Mouse (Mus musculus) kidney, adult 2 months (tissue): ENCODE measurements around the gene Sfxn2. TPM values are rescaled to one million over a fixed set of nuclear protein-coding genes. Genes with fewer than 3 reads are reported as not detected.

Experiments
- DNase-seq: peaks from one replicate; pipeline ENCODE4 v3.0.0; 2021
- H3K27ac ChIP-seq: fragments of 200-500 bp; 2 replicates; pipeline ENCODE4 v1.5.1; 2012; ENCODE audit warnings: low read depth, low read length, control low read depth, inconsistent platforms; ENCODE audit not compliant: insufficient read depth
- H3K27me3 ChIP-seq: fragments of 200-500 bp; replicated peaks from 2 replicates; pipeline ENCODE4 v1.6.1; 2012; ENCODE audit warnings: mild to moderate bottlenecking, moderate library complexity, low read length, inconsistent platforms; ENCODE audit not compliant: control insufficient read depth, insufficient read depth
- H3K36me3 ChIP-seq: fragments of 200-500 bp; 2 replicates; pipeline ENCODE4 v1.6.1; 2012; ENCODE audit warnings: mild to moderate bottlenecking, moderate library complexity, low read length, inconsistent platforms; ENCODE audit not compliant: control insufficient read depth, insufficient read depth
- H3K4me1 ChIP-seq: fragments of 200-500 bp; 2 replicates; pipeline ENCODE4 v1.6.1; 2011; ENCODE audit warnings: low read length; ENCODE audit not compliant: control insufficient read depth, insufficient read depth
- H3K4me3 ChIP-seq: fragments of 200-500 bp; 2 replicates; pipeline ENCODE4 v1.5.1; 2011; ENCODE audit warnings: mild to moderate bottlenecking, low read depth, low read length, control low read depth; ENCODE audit not compliant: insufficient read depth
- CTCF ChIP-seq: fragments of 200-500 bp; conservative IDR thresholded peaks from 2 replicates; pipeline ENCODE4 v1.5.1; 2011; ENCODE audit warnings: low read depth, mild to moderate bottlenecking, control low read depth, low read length, moderate library complexity, mixed read lengths; ENCODE audit not compliant: insufficient read depth, insufficient read length
- POLR2A ChIP-seq: fragments of 200-500 bp; IDR thresholded peaks from one replicate; pipeline ENCODE4 v1.6.1; 2011; ENCODE audit warnings: low read depth, low read length, control low read depth
- WGBS: fragments of 180-500 bp; shearing (Covaris S2); methylation state at CpG from one replicate; pipeline ENCODE4 v1.1.7; 2018; 5-methylcytosine and 5-hydroxymethylcytosine counted together
- polyA plus RNA-seq: library from polyadenylated mRNA; depleted of rRNA; stranded (reverse); fragments of >200 nt; gene quantifications from 2 replicates; pipeline ENCODE4 v1.2.3, GENCODE M21; 2012

Sfxn2 gene
- polyA plus RNA-seq, 1 experiment: 23.0 TPM

DNA sequence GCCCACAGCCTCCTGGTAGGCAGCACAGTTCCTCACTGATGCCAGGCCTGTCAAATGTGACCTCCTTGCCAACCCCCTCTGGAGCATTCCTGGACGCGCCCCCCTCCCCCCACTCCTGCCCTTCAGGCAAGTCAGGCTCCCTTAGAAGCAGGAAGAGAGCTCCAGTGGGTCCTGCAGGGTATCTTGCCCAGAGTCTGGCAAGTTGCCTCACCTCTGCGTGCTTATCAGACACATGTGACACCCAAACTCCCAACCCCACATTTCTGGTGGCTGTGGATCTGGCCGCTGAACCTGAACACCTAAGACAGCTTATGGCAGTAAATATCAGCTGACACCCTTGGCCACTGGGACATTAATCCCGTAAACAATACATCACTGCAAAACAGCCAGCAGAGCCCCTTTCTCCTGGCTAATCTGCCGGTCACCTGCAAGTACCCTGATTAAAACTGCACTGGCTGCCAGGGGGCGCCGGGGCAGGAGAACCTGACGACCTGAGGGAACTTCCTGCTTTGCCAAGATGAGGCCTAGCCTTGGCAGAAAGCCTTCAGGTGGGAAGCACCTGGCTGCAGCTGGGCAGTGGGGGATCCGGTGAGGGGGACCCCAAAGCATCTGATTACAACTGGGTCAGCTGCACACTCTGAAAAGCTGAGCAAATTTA, 41.0 kb upstream of the Sfxn2 start:
- TF ChIP-seq CTCF (no peak), POLR2A (no peak)
- Histone ChIP-seq H3K4me1 (peaks cover 40% of the 10 kb centered on the region), H3K27ac (peak overlapping the region; percentile 90), H3K27me3 (no peaks in the 10 kb centered on the region), H3K4me3 (no peak overlapping the region), H3K36me3 (no peaks in the 10 kb centered on the region)
- WGBS: 21% methylated on average over 10 of the region's 10 CpGs
- peak; percentile 70 for DNase-seq

DNA sequence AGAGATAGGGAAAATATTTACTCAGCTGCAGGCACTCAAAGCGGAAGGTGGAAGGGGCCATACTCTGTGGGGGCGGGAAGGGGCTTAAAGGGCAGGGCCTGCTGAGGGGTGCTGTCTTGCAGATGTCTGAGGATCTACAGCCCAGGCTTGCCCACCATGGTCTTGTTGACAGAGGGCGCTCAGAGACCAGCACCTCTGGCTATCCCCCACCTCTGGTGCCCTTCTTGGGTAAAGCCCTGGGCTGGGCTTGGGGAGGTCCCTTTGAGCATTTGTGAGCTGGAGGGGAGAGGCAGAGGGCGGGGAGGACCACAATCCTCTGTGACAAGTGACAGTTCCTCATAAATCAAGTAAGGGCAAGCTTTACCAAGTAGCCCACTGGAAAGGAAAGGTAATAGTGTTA, 40.1 kb upstream of the Sfxn2 start:
- Histone ChIP-seq H3K27ac (no peak overlapping the region), H3K4me1 (peaks cover 35% of the 10 kb centered on the region), H3K36me3 (no peaks in the 10 kb centered on the region), H3K4me3 (no peak overlapping the region), H3K27me3 (no peaks in the 10 kb centered on the region)
- WGBS: 83% methylated on average over 4 of the region's 4 CpGs
- no peak for DNase-seq
- no peak for TF ChIP-seq CTCF
- TF ChIP-seq POLR2A: no peak

DNA sequence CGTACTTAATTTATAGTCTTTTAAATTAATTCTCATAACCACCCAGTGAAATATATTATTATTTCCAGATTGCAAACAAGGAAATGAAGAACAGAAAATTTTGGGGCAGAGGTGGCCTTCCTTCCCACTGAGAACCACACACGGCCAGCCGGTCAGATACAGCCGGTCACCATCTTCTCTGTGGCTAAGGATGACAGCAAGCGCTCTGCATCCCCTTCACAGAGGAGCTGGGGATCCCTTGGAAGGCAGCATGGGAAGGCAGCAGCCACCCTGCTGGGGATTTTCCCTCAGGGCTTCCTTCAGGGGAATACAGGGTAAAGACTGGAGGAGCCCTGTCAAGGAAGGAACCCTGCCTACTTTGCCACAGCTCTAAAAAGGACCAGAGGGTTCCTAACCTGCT, 39.6 kb upstream of the Sfxn2 start:
- Histone ChIP-seq H3K27me3 (no peaks in the 10 kb centered on the region), H3K36me3 (no peaks in the 10 kb centered on the region), H3K27ac (no peak overlapping the region), H3K4me1 (peaks cover 33% of the 10 kb centered on the region), H3K4me3 (no peak overlapping the region)
- 88% methylated on average over 5 of the region's 5 CpGs for WGBS
- DNase-seq: no peak
- TF ChIP-seq POLR2A (no peak), CTCF (no peak)

DNA sequence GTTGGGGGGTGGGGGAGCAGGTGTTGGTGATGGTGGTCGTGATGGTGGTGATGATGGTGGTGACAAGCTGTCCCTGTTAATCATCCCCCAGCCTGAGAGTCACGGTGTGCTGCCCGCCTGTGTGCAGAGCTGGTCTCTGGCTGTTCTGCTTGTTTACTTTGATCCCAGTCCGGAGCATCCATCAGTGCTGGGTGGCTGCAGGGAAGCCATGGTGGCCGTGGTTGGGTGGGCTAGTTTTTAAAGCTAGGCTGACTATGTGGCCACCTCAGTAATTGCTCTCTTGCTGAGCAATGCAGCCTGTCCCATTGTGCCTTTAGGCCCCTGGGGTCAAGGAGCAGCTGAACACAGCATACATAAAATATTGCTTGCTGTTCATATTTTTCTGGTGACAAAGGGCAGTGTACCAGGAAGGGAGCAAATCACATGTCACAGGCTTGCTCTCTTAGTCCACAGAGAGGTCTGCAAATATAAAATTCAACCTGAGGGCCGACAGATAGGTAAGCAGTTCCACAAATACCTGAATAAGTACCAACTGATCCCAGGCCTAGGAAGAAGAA, 38.5 kb upstream of the Sfxn2 start:
- TF ChIP-seq CTCF: no peak
- no peak for TF ChIP-seq POLR2A
- Histone ChIP-seq H3K4me1 (peaks cover 27% of the 10 kb centered on the region), H3K27me3 (no peaks in the 10 kb centered on the region), H3K36me3 (no peaks in the 10 kb centered on the region), H3K4me3 (no peak overlapping the region), H3K27ac (no peak overlapping the region)
- DNase-seq: no peak
- 51% methylated on average over 6 of the region's 6 CpGs for WGBS

DNA sequence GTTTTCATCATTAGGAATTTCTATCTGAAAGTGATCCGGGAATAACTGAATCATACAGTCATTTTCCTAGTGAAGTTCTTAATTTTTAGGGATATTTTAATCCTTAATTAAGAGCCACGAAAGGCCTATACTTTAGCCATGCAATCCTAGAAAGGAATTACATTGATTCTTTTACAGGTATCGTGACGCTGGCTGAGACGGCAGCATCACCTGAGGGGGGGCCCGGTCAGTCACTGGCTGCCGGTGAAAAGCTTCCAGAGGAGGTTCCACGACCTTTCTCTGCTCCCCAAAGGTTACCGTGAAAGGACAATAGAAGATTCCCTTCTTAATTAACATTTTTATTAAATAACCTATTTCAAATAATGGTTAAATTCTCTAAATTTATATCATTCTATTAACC, 35.8 kb upstream of the Sfxn2 start:
- WGBS: 92% methylated on average over 9 of the region's 9 CpGs
- DNase-seq: no peak
- Histone ChIP-seq H3K27ac (no peak overlapping the region), H3K4me3 (no peak overlapping the region), H3K4me1 (peaks cover 2% of the 10 kb centered on the region; the same call in 1 of the 2 replicates), H3K36me3 (peaks cover 5% of the 10 kb centered on the region), H3K27me3 (no peaks in the 10 kb centered on the region)
- TF ChIP-seq CTCF: no peak
- no peak for TF ChIP-seq POLR2A

DNA sequence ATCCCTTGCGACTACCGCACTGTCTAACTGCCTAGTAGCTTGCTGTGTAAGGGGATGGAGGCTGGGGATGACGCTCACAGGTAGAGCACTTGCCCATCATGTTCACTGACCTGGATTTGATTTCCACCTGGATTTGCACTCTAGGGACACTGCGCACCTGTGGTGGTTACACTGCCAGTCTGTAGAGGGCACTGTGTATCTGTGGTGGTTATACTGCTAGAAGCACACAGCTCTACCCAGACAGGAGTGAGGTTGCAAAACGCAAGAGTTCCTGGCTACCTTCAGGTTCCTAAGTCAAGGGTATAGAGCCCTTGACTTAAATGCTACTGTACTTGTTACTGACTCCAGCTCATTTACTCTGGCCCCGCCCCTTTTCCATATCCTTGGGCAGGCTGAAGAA, 35.0 kb upstream of the Sfxn2 start:
- no peak overlapping the region for H3K27ac ChIP-seq
- H3K4me3 ChIP-seq: no peak overlapping the region
- no peaks in the 10 kb centered on the region for H3K27me3 ChIP-seq
- H3K4me1 ChIP-seq: no peaks in the 10 kb centered on the region
- H3K36me3 ChIP-seq: peaks cover 5% of the 10 kb centered on the region
- WGBS: 73% methylated on average over 6 of the region's 6 CpGs
- DNase-seq: no peak
- TF ChIP-seq POLR2A (no peak), CTCF (peak; percentile 63)

DNA sequence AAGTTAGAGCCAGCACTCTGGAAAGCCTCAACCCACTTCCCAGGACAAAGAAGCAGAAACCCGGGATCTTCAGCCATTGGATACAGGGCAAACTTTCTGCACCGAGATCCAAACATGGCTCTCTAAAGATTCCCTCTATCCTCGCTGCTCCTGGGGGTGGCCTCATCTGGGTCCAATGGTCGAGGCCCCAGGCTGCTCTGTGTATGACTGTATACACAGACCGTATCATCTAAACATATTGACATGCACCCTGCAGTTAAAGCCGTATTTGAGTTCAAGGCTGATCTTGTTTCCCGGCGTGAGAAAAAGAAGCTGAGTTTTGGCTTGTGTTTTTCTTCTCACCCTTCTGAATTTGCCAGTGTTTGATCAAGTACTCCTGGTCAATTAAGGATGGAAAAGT, 30.4 kb upstream of the Sfxn2 start:
- Histone ChIP-seq H3K4me3 (no peak overlapping the region), H3K27me3 (no peaks in the 10 kb centered on the region), H3K4me1 (no peaks in the 10 kb centered on the region), H3K27ac (no peak overlapping the region), H3K36me3 (peaks cover 5% of the 10 kb centered on the region)
- DNase-seq: no peak
- 91% methylated on average over 8 of the region's 8 CpGs for WGBS
- TF ChIP-seq CTCF (no peak), POLR2A (no peak)

DNA sequence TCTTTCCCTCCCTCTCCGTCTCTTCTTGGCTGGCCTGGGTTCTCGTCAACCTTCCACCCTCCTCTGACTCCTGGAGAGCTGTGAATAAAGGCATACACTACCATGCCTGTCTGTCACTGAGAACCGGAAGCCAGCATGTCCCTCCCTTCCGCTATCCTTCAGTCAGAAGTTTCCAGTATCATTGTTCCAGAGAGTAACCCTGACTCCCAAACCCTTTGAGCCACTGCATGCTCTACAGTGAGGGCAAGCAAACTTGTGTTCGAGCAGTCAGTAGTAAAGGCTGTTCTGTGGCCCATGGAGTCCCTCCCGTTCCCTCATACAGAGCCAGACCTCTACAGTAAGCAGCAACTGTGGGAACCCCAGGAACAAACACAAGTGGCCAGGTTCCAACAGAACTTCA, 25.6 kb upstream of the Sfxn2 start:
- TF ChIP-seq CTCF: no peak
- no peak for TF ChIP-seq POLR2A
- Histone ChIP-seq H3K27ac (no peak overlapping the region), H3K36me3 (no peaks in the 10 kb centered on the region; the same call in 1 of the 2 replicates), H3K4me1 (no peaks in the 10 kb centered on the region), H3K4me3 (no peak overlapping the region), H3K27me3 (no peaks in the 10 kb centered on the region)
- 79% methylated on average over 6 of the region's 6 CpGs for WGBS
- DNase-seq: no peak
